Mouse (Mus musculus) embryonic fibroblast, embryonic 13.5 days (primary cell): ENCODE measurements around the gene Ehmt2.

ENCODE experiments used
- CTCF ChIP-seq: IDR thresholded peaks from 2 replicates; pipeline ENCODE4 v1.5.1; 2011; ENCODE audit warnings: mild to moderate bottlenecking, control low read depth, low read length, moderate library complexity, borderline replicate concordance; ENCODE audit not compliant: insufficient read depth
- POLR2A ChIP-seq: IDR thresholded peaks from 2 replicates; pipeline ENCODE4 v1.6.1; 2011; ENCODE audit warnings: low read depth, mild to moderate bottlenecking, control low read depth, low read length, moderate library complexity

GRCm38 (mm10) chr17:34915410-34915831, 17.2 kb downstream of the Ehmt2 start:
- TF ChIP-seq CTCF (0 out of 2 replicates have a peak, but pooled peaks have one; percentile 20), POLR2A (no peak)
